Mouse (Mus musculus): ENCODE data around the gene 1700017D01Rik. TPM values are rescaled to one million over a fixed set of nuclear protein-coding genes. Genes with fewer than 3 reads are reported as not detected.
"Not testable (repeated sequence)": the region's sequence is repeated elsewhere in the genome, so short reads cannot be mapped to it uniquely, and the experiment has no call there.

The 1700017D01Rik gene
- polyA plus RNA-seq, 1 experiment from 2014 or later: not detected

DNA sequence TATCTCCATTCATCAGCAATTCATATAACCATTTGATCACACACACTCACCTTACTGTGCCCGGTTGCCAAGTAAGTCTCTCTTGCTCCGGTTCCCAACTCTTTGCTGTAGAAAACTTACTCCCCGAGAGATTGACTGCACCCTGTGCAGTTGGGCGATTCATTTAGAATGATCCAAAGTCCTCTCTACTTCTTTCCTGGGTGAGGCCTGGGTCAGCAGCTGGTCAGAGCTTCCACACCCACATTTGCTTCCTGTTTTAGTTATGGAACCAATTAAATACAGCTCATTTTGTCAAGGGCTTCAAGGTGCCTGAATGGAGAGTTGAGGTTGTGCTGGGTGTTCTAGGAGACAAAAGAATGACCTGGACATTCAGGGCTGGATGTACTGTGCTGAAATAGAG is 49.7 kb downstream of the 1700017D01Rik start, which contains the start of gene Ms4a8a:
Gene Ms4a8a, minus strand, starts transcription at position 169 of the 400 bp plus-strand sequence.
- no peak for ATAC-seq (ENCODE audit: insufficient number of reproducible peaks, insufficient read depth, low FRiP score, low TSS enrichment, low read depth)

DNA sequence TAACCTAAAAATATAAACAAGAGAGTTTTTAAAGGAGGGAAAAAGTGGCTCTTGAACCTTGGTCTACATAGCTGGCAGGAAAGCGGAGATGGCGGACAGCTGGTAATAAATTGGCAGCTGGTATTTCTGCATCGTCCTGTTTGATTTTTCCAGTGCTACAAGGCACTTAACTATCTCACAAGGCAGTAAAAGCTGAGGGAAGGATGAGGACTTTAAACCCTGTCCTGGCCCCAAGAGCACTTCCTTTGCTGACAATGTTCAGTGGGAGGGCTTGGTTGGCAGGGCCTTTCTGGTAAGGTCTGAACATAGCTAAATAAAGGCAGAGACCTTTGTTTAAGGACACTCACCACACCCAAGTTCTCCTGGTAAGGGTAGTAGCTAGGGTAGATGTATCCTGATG is 60.3 kb downstream of the 1700017D01Rik start:
- WGBS: 83% methylated on average over 3 of the region's 3 CpGs
- Histone ChIP-seq H3K36me3 (no peaks in the 10 kb centered on the region), H3K27me3 (no peaks in the 10 kb centered on the region), H3K9ac (no peak overlapping the region), H3K4me3 (no peak overlapping the region), H3K4me2 (no peak overlapping the region), H3K27ac (no peak overlapping the region), H3K4me1 (no peaks in the 10 kb centered on the region), H3K9me3 (no peaks in the 10 kb centered on the region)
- ATAC-seq (ENCODE audit: insufficient number of reproducible peaks, insufficient read depth, low FRiP score, low TSS enrichment, low read depth): no peak

More for the DNA sequence above, 49.7 kb downstream of the 1700017D01Rik start, which contains the start of gene Ms4a8a:
- Histone ChIP-seq H3K36me3 (no peaks in the 10 kb centered on the region), H3K27me3 (no peaks in the 10 kb centered on the region), H3K4me2 (no peak within 1 kb of the TSS), H3K9me3 (no peaks in the 10 kb centered on the region), H3K4me1 (no peaks in the 10 kb centered on the region), H3K9ac (no peak within 1 kb of the TSS), H3K27ac (no peak within 1 kb of the TSS), H3K4me3 (no peak within 1 kb of the TSS)
- WGBS: 83% methylated on average over 4 of the region's 4 CpGs

DNA sequence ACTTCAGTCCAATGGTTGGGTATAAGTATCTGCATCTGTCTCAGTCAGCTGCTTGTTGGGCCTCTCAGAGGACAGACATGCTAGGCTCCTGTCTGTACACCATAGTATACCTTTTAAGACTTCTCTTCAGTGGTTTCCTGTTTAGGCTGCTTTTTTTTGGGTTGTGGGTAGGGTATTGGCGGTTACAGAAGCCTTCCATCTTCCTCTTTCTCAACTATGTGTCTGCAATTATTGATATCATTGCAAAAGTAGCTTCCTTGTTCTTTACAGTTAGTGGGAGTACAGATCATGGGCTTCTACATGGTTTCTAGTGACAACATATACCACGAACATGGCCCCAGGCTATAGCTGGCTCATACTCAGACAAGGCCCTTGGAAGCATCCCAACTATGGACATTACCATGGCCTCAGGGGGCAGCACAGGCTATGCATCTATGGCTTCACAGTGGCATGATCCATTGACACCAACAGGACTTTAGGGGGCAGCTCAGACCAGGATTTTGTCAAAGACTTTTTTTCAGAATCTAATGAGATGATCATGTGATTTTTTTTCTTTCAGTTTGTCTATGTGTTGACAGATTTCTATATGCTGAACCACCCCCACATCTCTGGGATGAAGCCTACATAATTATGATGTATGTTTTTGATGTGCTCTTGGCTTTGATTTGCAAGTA is 65.3 kb downstream of the 1700017D01Rik start:
- H3K4me3 ChIP-seq: no peak overlapping the region
- whole genome bisulfite sequencing: 80% methylated on average over 2 of the region's 2 CpGs
- H3K27me3 ChIP-seq: no peaks in the 10 kb centered on the region
- ATAC-seq (ENCODE audit: insufficient number of reproducible peaks, insufficient read depth, low FRiP score, low TSS enrichment, low read depth): no peak
- no peaks in the 10 kb centered on the region for H3K36me3 ChIP-seq
- H3K9ac ChIP-seq: no peak overlapping the region
- H3K4me2 ChIP-seq: no peak overlapping the region
- H3K27ac ChIP-seq: no peak overlapping the region
- H3K9me3 ChIP-seq: no peaks in the 10 kb centered on the region
- no peaks in the 10 kb centered on the region for H3K4me1 ChIP-seq

DNA sequence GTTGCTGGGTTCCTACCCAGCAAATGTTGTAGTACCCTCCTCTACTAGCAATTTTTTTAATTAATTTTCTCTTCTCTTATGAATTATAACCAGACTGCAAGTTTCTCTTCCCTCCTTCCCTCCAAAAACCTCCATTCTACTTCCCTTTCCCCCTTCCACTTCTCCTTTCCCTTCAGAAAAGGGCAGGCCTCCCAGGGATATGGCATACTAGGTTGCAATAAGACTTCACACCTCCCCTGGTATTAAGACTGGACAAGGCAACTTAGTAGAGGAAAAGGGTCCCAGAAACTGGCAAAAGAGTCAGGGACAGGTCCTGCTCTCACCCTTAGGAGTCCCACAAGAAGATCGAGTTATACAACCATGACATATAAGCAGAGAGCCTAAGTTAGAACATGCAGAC is 69.8 kb downstream of the 1700017D01Rik start:
- no peak for ATAC-seq (ENCODE audit: insufficient number of reproducible peaks, insufficient read depth, low FRiP score, low TSS enrichment, low read depth)
- 79% methylated on average over 1 of the region's 1 CpGs for WGBS
- H3K4me2 ChIP-seq: no peak overlapping the region
- no peaks in the 10 kb centered on the region for H3K27me3 ChIP-seq
- H3K4me1 ChIP-seq: no peaks in the 10 kb centered on the region
- no peaks in the 10 kb centered on the region for H3K9me3 ChIP-seq
- no peak overlapping the region for H3K9ac ChIP-seq
- H3K4me3 ChIP-seq: no peak overlapping the region
- H3K36me3 ChIP-seq: no peaks in the 10 kb centered on the region
- no peak overlapping the region for H3K27ac ChIP-seq

DNA sequence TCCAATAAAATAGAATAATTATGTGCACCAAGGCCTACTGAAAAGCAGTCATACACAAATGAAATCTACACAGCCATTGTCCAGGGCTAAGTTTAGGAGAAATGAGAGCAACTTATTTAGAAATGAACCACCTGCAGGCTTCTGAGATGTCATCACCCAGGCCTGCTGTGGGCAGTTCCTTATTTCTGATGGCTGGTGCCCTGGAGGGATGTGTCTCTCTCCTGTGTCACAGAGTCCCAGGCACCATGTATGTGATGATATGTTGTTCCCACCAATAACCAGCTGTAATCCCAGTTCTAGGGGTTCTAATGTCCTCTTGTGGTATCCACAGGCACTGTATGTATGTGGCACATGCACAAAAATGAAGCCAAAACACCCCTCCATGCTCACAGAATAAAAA is 70.7 kb downstream of the 1700017D01Rik start:
- no peak overlapping the region for H3K4me3 ChIP-seq
- no peaks in the 10 kb centered on the region for H3K27me3 ChIP-seq
- no peak overlapping the region for H3K4me2 ChIP-seq
- H3K9me3 ChIP-seq: no peaks in the 10 kb centered on the region
- no peak overlapping the region for H3K27ac ChIP-seq
- no peaks in the 10 kb centered on the region for H3K36me3 ChIP-seq
- ATAC-seq (ENCODE audit: insufficient number of reproducible peaks, insufficient read depth, low FRiP score, low TSS enrichment, low read depth): no peak
- H3K4me1 ChIP-seq: no peaks in the 10 kb centered on the region
- H3K9ac ChIP-seq: no peak overlapping the region

DNA sequence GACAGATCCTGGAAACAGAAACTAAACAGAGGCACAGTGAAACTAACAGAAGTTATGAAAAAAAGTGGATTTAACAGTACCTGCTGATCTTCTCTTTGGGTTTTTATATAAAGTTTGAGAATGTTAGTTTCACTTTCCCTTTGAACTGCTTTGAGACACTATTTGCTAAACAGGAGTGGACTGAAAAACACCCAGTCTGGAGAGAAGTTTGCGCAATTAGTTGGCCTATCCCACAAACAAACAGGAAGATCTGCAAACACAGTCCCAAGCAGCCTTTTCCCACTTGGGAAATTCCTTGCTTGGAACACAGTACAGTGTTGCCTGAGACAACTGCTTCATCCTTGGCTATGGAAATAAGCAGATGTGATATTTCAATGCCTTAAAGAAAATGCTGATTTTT is 75.0 kb downstream of the 1700017D01Rik start:
- H3K36me3 ChIP-seq; ATAC-seq (ENCODE audit: insufficient number of reproducible peaks, insufficient read depth, low FRiP score, low TSS enrichment, low read depth); H3K4me1 ChIP-seq: not testable (repeated sequence)

DNA sequence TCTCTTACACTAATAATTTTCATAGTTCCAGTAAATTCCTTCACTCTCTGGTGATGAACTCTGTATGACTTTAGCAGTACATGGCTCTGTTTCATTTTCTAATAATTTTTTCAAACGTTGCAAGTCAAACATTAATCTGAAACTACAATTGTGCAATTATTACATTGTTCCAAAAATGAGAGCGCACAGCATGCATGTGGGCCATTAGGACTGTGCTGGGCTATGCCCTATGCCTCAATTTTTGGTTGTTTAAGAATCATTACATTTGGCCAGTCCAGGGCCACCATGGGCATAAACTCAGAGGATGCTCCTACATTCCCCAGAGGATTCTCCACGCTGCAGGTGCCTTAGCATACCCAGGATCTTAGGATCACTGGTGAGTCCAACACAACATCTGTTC is 77.4 kb downstream of the 1700017D01Rik start:
- no peak for ATAC-seq (ENCODE audit: insufficient number of reproducible peaks, insufficient read depth, low FRiP score, low TSS enrichment, low read depth)
- Histone ChIP-seq H3K27me3 (no peaks in the 10 kb centered on the region), H3K9me3 (no peaks in the 10 kb centered on the region), H3K4me3 (no peak overlapping the region), H3K27ac (no peak overlapping the region), H3K9ac (no peak overlapping the region), H3K4me2 (no peak overlapping the region), H3K4me1 (no peaks in the 10 kb centered on the region), H3K36me3 (no peaks in the 10 kb centered on the region)
- 58% methylated on average over 3 of the region's 3 CpGs for WGBS

More for the DNA sequence above, 75.0 kb downstream of the 1700017D01Rik start:
- not testable (repeated sequence) for H3K9ac ChIP-seq, H3K27ac ChIP-seq, H3K27me3 ChIP-seq, H3K4me3 ChIP-seq, H3K9me3 ChIP-seq, H3K4me2 ChIP-seq
- WGBS: 90% methylated on average over 1 of the region's 1 CpGs

DNA sequence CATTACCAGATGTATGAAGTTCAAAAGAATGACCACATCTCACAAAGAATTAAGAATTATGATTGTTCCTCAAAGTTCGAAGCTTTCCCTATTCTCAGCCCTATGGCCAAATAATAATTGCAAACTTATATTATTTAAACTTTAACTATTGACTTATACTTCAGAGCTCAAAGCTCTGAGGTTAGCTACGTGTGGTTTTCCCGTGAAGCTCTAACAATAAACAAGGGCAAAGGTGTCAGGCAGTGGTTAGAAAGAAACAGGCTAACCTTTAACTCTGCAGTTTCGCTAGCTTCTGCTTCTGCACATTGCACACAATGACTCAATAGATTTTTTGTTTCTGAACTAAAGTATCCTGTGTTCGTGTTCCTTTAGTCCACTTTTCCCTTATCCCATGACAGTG is 77.8 kb downstream of the 1700017D01Rik start:
- no peak overlapping the region for H3K27ac ChIP-seq
- ATAC-seq (ENCODE audit: insufficient number of reproducible peaks, insufficient read depth, low FRiP score, low TSS enrichment, low read depth): no peak
- no peak overlapping the region for H3K4me3 ChIP-seq
- H3K36me3 ChIP-seq: no peaks in the 10 kb centered on the region
- H3K4me1 ChIP-seq: no peaks in the 10 kb centered on the region
- WGBS: 71% methylated on average over 5 of the region's 5 CpGs
- no peak overlapping the region for H3K4me2 ChIP-seq
- H3K9ac ChIP-seq: no peak overlapping the region
- H3K27me3 ChIP-seq: no peaks in the 10 kb centered on the region
- H3K9me3 ChIP-seq: no peaks in the 10 kb centered on the region

DNA sequence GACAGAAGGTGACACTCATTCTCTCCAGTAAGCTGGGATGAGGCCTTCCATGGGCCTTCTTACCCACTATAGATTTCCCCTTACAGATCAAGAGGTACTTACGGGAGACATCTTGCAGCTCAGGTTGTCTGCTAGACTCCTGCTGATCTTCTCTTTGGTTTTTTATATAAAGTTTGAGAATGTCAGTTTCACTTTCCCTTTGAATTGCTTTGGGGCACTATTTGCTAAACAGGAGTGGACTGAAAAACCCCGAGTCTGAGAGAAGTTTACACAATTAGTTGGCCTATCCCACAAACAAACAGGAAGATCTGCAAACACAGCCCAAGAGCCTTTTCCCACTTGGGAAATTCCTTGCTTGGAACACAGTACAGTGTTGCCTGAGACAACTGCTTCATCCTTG is 80.4 kb downstream of the 1700017D01Rik start:
- no peak overlapping the region for H3K27ac ChIP-seq
- no peaks in the 10 kb centered on the region for H3K9me3 ChIP-seq
- H3K4me3 ChIP-seq: no peak overlapping the region
- H3K4me2 ChIP-seq: no peak overlapping the region
- H3K9ac ChIP-seq: no peak overlapping the region
- WGBS: 70% methylated on average over 2 of the region's 2 CpGs
- no peaks in the 10 kb centered on the region for H3K27me3 ChIP-seq
- no peaks in the 10 kb centered on the region for H3K36me3 ChIP-seq
- no peaks in the 10 kb centered on the region for H3K4me1 ChIP-seq
- ATAC-seq (ENCODE audit: insufficient number of reproducible peaks, insufficient read depth, low FRiP score, low TSS enrichment, low read depth): no peak

DNA sequence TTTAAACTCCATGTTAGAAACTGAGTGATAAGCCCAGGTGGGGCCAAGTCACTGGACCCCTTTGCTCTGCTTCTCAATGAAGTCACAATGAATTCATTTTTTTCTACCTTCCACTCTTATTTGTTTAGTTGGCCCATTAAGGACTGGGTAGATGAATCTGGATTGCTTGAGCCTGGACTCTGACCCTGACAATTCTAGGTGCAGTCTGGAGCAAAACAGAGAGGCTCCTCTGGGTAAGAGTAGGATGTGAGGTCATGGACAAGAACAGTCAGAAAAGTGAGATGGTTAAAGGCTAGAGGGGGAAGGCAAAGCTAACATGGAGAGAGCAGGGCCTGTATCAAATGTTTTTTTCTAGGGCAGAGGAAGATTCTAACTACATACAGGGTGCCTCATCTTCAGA is 81.2 kb downstream of the 1700017D01Rik start:
- no peaks in the 10 kb centered on the region for H3K4me1 ChIP-seq
- no peak overlapping the region for H3K4me2 ChIP-seq

DNA sequence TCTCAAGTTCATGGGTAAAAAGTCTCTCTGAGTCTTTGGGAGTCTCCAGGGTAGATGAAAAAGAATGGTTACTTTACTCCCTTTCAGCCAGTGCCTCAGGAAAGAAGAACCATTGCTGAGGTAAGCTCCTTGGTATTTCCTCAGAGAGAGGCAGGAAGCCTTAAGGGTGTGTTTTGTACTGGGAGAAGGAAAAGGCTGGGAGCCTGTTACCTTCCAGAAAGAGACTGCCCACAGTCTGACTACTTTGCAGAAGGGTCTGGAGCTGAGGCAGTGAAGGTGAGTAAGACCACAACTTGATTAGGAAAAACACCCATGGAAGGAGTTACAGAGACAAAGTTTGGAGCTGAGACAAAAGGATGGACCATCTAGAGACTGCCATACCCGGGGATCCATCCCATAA is 82.2 kb downstream of the 1700017D01Rik start:
- no peak overlapping the region for H3K4me2 ChIP-seq
- WGBS: 75% methylated on average over 1 of the region's 1 CpGs
- H3K27me3 ChIP-seq: no peaks in the 10 kb centered on the region
- no peaks in the 10 kb centered on the region for H3K9me3 ChIP-seq
- H3K36me3 ChIP-seq: no peaks in the 10 kb centered on the region
- no peak overlapping the region for H3K4me3 ChIP-seq
- no peak for ATAC-seq (ENCODE audit: insufficient number of reproducible peaks, insufficient read depth, low FRiP score, low TSS enrichment, low read depth)
- H3K9ac ChIP-seq: no peak overlapping the region
- H3K4me1 ChIP-seq: no peaks in the 10 kb centered on the region
- H3K27ac ChIP-seq: no peak overlapping the region

More for the DNA sequence above, 81.2 kb downstream of the 1700017D01Rik start:
- no peaks in the 10 kb centered on the region for H3K27me3 ChIP-seq
- no peaks in the 10 kb centered on the region for H3K36me3 ChIP-seq
- no peak overlapping the region for H3K27ac ChIP-seq
- no peak overlapping the region for H3K4me3 ChIP-seq
- ATAC-seq (ENCODE audit: insufficient number of reproducible peaks, insufficient read depth, low FRiP score, low TSS enrichment, low read depth): no peak
- H3K9ac ChIP-seq: no peak overlapping the region
- no peaks in the 10 kb centered on the region for H3K9me3 ChIP-seq

DNA sequence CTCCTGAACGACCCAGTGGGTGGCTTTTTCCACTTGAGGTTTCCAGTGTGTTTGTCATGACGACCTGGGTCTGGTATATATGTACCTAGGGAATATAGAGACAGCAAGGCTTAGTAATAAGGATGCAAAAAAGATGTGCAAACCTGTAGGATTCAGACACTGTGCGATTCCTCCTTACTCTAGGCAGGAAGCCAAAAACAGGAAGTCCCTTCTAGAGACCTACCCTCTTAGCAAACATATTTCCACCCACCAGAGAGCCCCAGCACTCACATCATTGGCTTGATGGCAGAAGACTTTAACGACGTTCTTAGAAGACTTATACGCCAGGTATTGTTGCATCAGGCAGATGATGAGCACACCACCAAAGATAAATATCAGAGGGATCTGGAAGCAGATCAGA is 82.7 kb downstream of the 1700017D01Rik start:
- 81% methylated on average over 6 of the region's 6 CpGs for WGBS
- no peak overlapping the region for H3K4me3 ChIP-seq
- H3K4me2 ChIP-seq: no peak overlapping the region

More for the DNA sequence above, 82.7 kb downstream of the 1700017D01Rik start:
- no peak overlapping the region for H3K9ac ChIP-seq
- no peaks in the 10 kb centered on the region for H3K4me1 ChIP-seq
- no peak for ATAC-seq (ENCODE audit: insufficient number of reproducible peaks, insufficient read depth, low FRiP score, low TSS enrichment, low read depth)
- H3K27me3 ChIP-seq: no peaks in the 10 kb centered on the region
- no peaks in the 10 kb centered on the region for H3K9me3 ChIP-seq
- H3K27ac ChIP-seq: no peak overlapping the region
- no peaks in the 10 kb centered on the region for H3K36me3 ChIP-seq
